Mouse (Mus musculus): ENCODE results near the gene Gm10322. TPM values are rescaled to one million over a fixed set of nuclear protein-coding genes. Genes with fewer than 3 reads are reported as not detected.

Gene Gm10322
- polyA plus RNA-seq, 1 experiment = not detected

- TF ChIP-seq CTCF (IDR thresholded peaks at IDR 0.05; ENCODE audit: control insufficient read depth, insufficient read depth, low read length) = no peak
- no peak for TF ChIP-seq POLR2A (IDR thresholded peaks at IDR 0.05; ENCODE audit: borderline replicate concordance, control insufficient read depth, low read depth, low read length)
- Histone ChIP-seq H3K4me3 (replicated peaks; ENCODE audit: control insufficient read depth, low read depth, low read length) (peak overlapping the region; percentile 37), H3K4me1 (ENCODE audit: control insufficient read depth, insufficient read depth, low read length) (peaks cover 4% of the 10 kb centered on the region), H3K27ac (ENCODE audit: control insufficient read depth, insufficient read depth, low read depth, low read length, poor library complexity) (peak overlapping the region; percentile 20; the same call in 1 of the 2 replicates)
- WGBS = 1% methylated on average over 7 of the region's 7 CpGs
Observed at GRCm38 (mm10) chr10:59589420-59589819, 26.4 kb upstream of the Gm10322 start.

GRCm38 (mm10) chr10:59589856-59590255 is 26.0 kb upstream of the Gm10322 start:
- peaks cover 4% of the 10 kb centered on the region for H3K4me1 ChIP-seq (ENCODE audit: control insufficient read depth, insufficient read depth, low read length)
- H3K27ac ChIP-seq (ENCODE audit: control insufficient read depth, insufficient read depth, low read depth, low read length, poor library complexity) = peak overlapping the region; percentile 20
- TF ChIP-seq CTCF (IDR thresholded peaks at IDR 0.05; ENCODE audit: control insufficient read depth, insufficient read depth, low read length) (no peak), POLR2A (IDR thresholded peaks at IDR 0.05; ENCODE audit: borderline replicate concordance, control insufficient read depth, low read depth, low read length) (no peak)
- 9% methylated on average over 13 of the region's 13 CpGs for WGBS
- peak overlapping the region; percentile 60 for H3K4me3 ChIP-seq (replicated peaks; ENCODE audit: control insufficient read depth, low read depth, low read length)

- TF ChIP-seq CTCF (IDR thresholded peaks at IDR 0.05; ENCODE audit: control insufficient read depth, insufficient read depth, low read length) (no peak), POLR2A (IDR thresholded peaks at IDR 0.05; ENCODE audit: borderline replicate concordance, control insufficient read depth, low read depth, low read length) (no peak)
- no peak overlapping the region for H3K4me3 ChIP-seq (replicated peaks; ENCODE audit: control insufficient read depth, low read depth, low read length)
- H3K27ac ChIP-seq (ENCODE audit: control insufficient read depth, insufficient read depth, low read depth, low read length, poor library complexity) = no peak overlapping the region
- 89% methylated on average over 9 of the region's 9 CpGs for WGBS
- H3K4me1 ChIP-seq (ENCODE audit: control insufficient read depth, insufficient read depth, low read length) = peaks cover 4% of the 10 kb centered on the region
Observed at GRCm38 (mm10) chr10:59590606-59591005, 25.3 kb upstream of the Gm10322 start.

GRCm38 (mm10) chr10:59593826-59594570 is 21.9 kb upstream of the Gm10322 start:
- 39% methylated on average over 13 of the region's 13 CpGs for WGBS
- Histone ChIP-seq H3K4me1 (ENCODE audit: control insufficient read depth, insufficient read depth, low read length) (peaks cover 1% of the 10 kb centered on the region), H3K4me3 (replicated peaks; ENCODE audit: control insufficient read depth, low read depth, low read length) (no peak overlapping the region), H3K27ac (ENCODE audit: control insufficient read depth, insufficient read depth, low read depth, low read length, poor library complexity) (no peak overlapping the region)
- TF ChIP-seq CTCF (IDR thresholded peaks at IDR 0.05; ENCODE audit: control insufficient read depth, insufficient read depth, low read length) (no peak), POLR2A (IDR thresholded peaks at IDR 0.05; ENCODE audit: borderline replicate concordance, control insufficient read depth, low read depth, low read length) (no peak)

- WGBS = 78% methylated on average over 8 of the region's 8 CpGs
- no peaks in the 10 kb centered on the region; the same call in 1 of the 2 replicates for H3K4me1 ChIP-seq (ENCODE audit: control insufficient read depth, insufficient read depth, low read length)
- TF ChIP-seq POLR2A (IDR thresholded peaks at IDR 0.05; ENCODE audit: borderline replicate concordance, control insufficient read depth, low read depth, low read length) (no peak), CTCF (IDR thresholded peaks at IDR 0.05; ENCODE audit: control insufficient read depth, insufficient read depth, low read length) (no peak)
- H3K27ac ChIP-seq (ENCODE audit: control insufficient read depth, insufficient read depth, low read depth, low read length, poor library complexity) = no peak overlapping the region
- no peak overlapping the region for H3K4me3 ChIP-seq (replicated peaks; ENCODE audit: control insufficient read depth, low read depth, low read length)
Observed at GRCm38 (mm10) chr10:59600516-59600915, 15.3 kb upstream of the Gm10322 start.

GRCm38 (mm10) chr10:59602043-59602442 is 13.8 kb upstream of the Gm10322 start:
- 82% methylated on average over 8 of the region's 8 CpGs for WGBS
- H3K4me1 ChIP-seq (ENCODE audit: control insufficient read depth, insufficient read depth, low read length) = no peaks in the 10 kb centered on the region; the same call in 1 of the 2 replicates
- TF ChIP-seq POLR2A (IDR thresholded peaks at IDR 0.05; ENCODE audit: borderline replicate concordance, control insufficient read depth, low read depth, low read length) = no peak
- TF ChIP-seq CTCF (IDR thresholded peaks at IDR 0.05; ENCODE audit: control insufficient read depth, insufficient read depth, low read length) = no peak
- no peak overlapping the region for H3K27ac ChIP-seq (ENCODE audit: control insufficient read depth, insufficient read depth, low read depth, low read length, poor library complexity)
- H3K4me3 ChIP-seq (replicated peaks; ENCODE audit: control insufficient read depth, low read depth, low read length) = no peak overlapping the region

GRCm38 (mm10) chr10:59602891-59603290 is 13.0 kb upstream of the Gm10322 start:
- 88% methylated on average over 14 of the region's 14 CpGs for WGBS

GRCm38 (mm10) chr10:59603843-59604242 is 12.0 kb upstream of the Gm10322 start:
- Histone ChIP-seq H3K4me1 (ENCODE audit: control insufficient read depth, insufficient read depth, low read length) (peaks cover 4% of the 10 kb centered on the region), H3K27ac (ENCODE audit: control insufficient read depth, insufficient read depth, low read depth, low read length, poor library complexity) (no peak overlapping the region), H3K4me3 (replicated peaks; ENCODE audit: control insufficient read depth, low read depth, low read length) (no peak overlapping the region)
- no peak for TF ChIP-seq POLR2A (IDR thresholded peaks at IDR 0.05; ENCODE audit: borderline replicate concordance, control insufficient read depth, low read depth, low read length)
- no peak for TF ChIP-seq CTCF (IDR thresholded peaks at IDR 0.05; ENCODE audit: control insufficient read depth, insufficient read depth, low read length)
- WGBS = 69% methylated on average over 5 of the region's 5 CpGs

More at GRCm38 (mm10) chr10:59602891-59603290, 13.0 kb upstream of the Gm10322 start:
- H3K27ac ChIP-seq (ENCODE audit: control insufficient read depth, insufficient read depth, low read depth, low read length, poor library complexity) = no peak overlapping the region
- H3K4me1 ChIP-seq (ENCODE audit: control insufficient read depth, insufficient read depth, low read length) = peaks cover 2% of the 10 kb centered on the region
- H3K4me3 ChIP-seq (replicated peaks; ENCODE audit: control insufficient read depth, low read depth, low read length) = no peak overlapping the region
- TF ChIP-seq CTCF (IDR thresholded peaks at IDR 0.05; ENCODE audit: control insufficient read depth, insufficient read depth, low read length) = no peak
- no peak for TF ChIP-seq POLR2A (IDR thresholded peaks at IDR 0.05; ENCODE audit: borderline replicate concordance, control insufficient read depth, low read depth, low read length)

All from bone marrow, adult 2 months (tissue).